Mouse (Mus musculus): ENCODE results near the gene Ezr.

GRCm38 (mm10) chr17:6759717-6760292 lies 22.8 kb downstream of the Ezr start:
- TF ChIP-seq CTCF (IDR thresholded peaks at IDR 0.05; ENCODE audit: extremely low read depth, insufficient read depth, insufficient read length, insufficient replicate concordance) = no peak
- no peak for TF ChIP-seq POLR2A (IDR thresholded peaks at IDR 0.05; ENCODE audit: low read depth, low read length)
